Mouse (Mus musculus): Measurements from ENCODE around the gene Serpinc1.

- TF ChIP-seq GATA1 (IDR thresholded peaks at IDR 0.05; ENCODE audit: low read length), result no peak
- no peak for TF ChIP-seq TAL1 (IDR thresholded peaks at IDR 0.05; ENCODE audit: low read length)
Observed at GRCm38 (mm10) chr1:161010436-161010835, 32.1 kb downstream of the Serpinc1 start.
